Mouse (Mus musculus) G1E (cell line): Measurements from ENCODE around the gene Klrk1.

ENCODE experiments used
- CTCF ChIP-seq: IDR thresholded peaks from 2 replicates; pipeline ENCODE4 v1.5.1; 2012; ENCODE audit warnings: low read depth, low read length, inconsistent platforms, mixed read lengths
- GATA1 ChIP-seq: IDR thresholded peaks from 2 replicates; pipeline ENCODE4 v1.6.1; 2012; ENCODE audit warnings: borderline replicate concordance, low read length, inconsistent platforms, mixed read lengths
- TAL1 ChIP-seq: conservative IDR thresholded peaks from 2 replicates; pipeline ENCODE4 v1.6.1; 2012; ENCODE audit warnings: low read depth, low read length, inconsistent platforms, mixed read lengths

- TF ChIP-seq TAL1, result no peak
- TF ChIP-seq GATA1, result no peak
- TF ChIP-seq CTCF, result no peak
These were observed 46.1 kb downstream of the Klrk1 start, which contains the start of gene Klre1 for GRCm38 (mm10) chr6:129577605-129578004.
